Mouse (Mus musculus): Measurements from ENCODE around the gene Atp2b4. TPM values are rescaled to one million over a fixed set of nuclear protein-coding genes. Genes with fewer than 3 reads are reported as not detected.

Atp2b4 gene
- total and polyA plus RNA-seq, 2 experiments from 2014 or later, result 12.1 to 48.3 TPM

- 91% methylated on average over 15 of the region's 15 CpGs for whole genome bisulfite sequencing
- H3K27me3 ChIP-seq (ENCODE audit: insufficient read depth, low read length), result no peaks in the 10 kb centered on the region
- DNase-seq (ENCODE audit: low spot score) (no peak), ATAC-seq (ENCODE audit: low FRiP score) (no peak)
- H3K36me3 ChIP-seq (ENCODE audit: insufficient read depth, low read length), result no peaks in the 10 kb centered on the region
- no peak overlapping the region for H3K27ac ChIP-seq (ENCODE audit: low read depth, low read length)
- no peak overlapping the region for H3K4me3 ChIP-seq (ENCODE audit: low read depth, low read length)
- no peak overlapping the region for H3K9ac ChIP-seq (replicated peaks; ENCODE audit: low read length, poor library complexity, severe bottlenecking)
- no peak for TF ChIP-seq CTCF (IDR thresholded peaks at IDR 0.05)
- 0 out of 2 replicates have a peak, but pooled peaks cover 7% of the 10 kb centered on the region for H3K4me1 ChIP-seq (ENCODE audit: insufficient read depth, low read length)
- H3K9me3 ChIP-seq (ENCODE audit: low read length), result no peaks in the 10 kb centered on the region
- H3K4me2 ChIP-seq (ENCODE audit: low read depth, low read length, poor library complexity, severe bottlenecking), result no peak overlapping the region
Measured at GRCm38 (mm10) chr1:133841171-133841926, 40.5 kb upstream of the Atp2b4 start.

GRCm38 (mm10) chr1:133840530-133840929 lies 39.7 kb upstream of the Atp2b4 start:
- DNase-seq (ENCODE audit: low spot score) (peak; percentile 50), ATAC-seq (ENCODE audit: low FRiP score) (peak; percentile 48; the same call in 1 of the 2 replicates)
- TF ChIP-seq CTCF (IDR thresholded peaks at IDR 0.05), result no peak
- 0 out of 2 replicates have a peak, but pooled peaks cover 7% of the 10 kb centered on the region for H3K4me1 ChIP-seq (ENCODE audit: insufficient read depth, low read length)
- no peak overlapping the region for H3K4me2 ChIP-seq (ENCODE audit: low read depth, low read length, poor library complexity, severe bottlenecking)
- H3K4me3 ChIP-seq (ENCODE audit: low read depth, low read length), result no peak overlapping the region
- no peak overlapping the region for H3K9ac ChIP-seq (replicated peaks; ENCODE audit: low read length, poor library complexity, severe bottlenecking)
- no peaks in the 10 kb centered on the region for H3K27me3 ChIP-seq (ENCODE audit: insufficient read depth, low read length)
- WGBS, result 35% methylated on average over 12 of the region's 12 CpGs
- H3K27ac ChIP-seq (ENCODE audit: low read depth, low read length), result no peak overlapping the region
- no peaks in the 10 kb centered on the region for H3K36me3 ChIP-seq (ENCODE audit: insufficient read depth, low read length)
- H3K9me3 ChIP-seq (ENCODE audit: low read length), result no peaks in the 10 kb centered on the region

- peak; percentile 40 for DNase-seq (ENCODE audit: low spot score)
- 74% methylated on average over 6 of the region's 6 CpGs for WGBS
- no peak for ATAC-seq (ENCODE audit: low FRiP score)
- Histone ChIP-seq H3K9me3 (ENCODE audit: low read length) (no peaks in the 10 kb centered on the region), H3K4me1 (ENCODE audit: insufficient read depth, low read length) (no peaks in the 10 kb centered on the region), H3K36me3 (ENCODE audit: insufficient read depth, low read length) (no peaks in the 10 kb centered on the region), H3K9ac (replicated peaks; ENCODE audit: low read length, poor library complexity, severe bottlenecking) (no peak overlapping the region), H3K4me3 (ENCODE audit: low read depth, low read length) (no peak overlapping the region), H3K27me3 (ENCODE audit: insufficient read depth, low read length) (no peaks in the 10 kb centered on the region), H3K4me2 (ENCODE audit: low read depth, low read length, poor library complexity, severe bottlenecking) (no peak overlapping the region), H3K27ac (ENCODE audit: low read depth, low read length) (no peak overlapping the region)
- TF ChIP-seq CTCF (IDR thresholded peaks at IDR 0.05), result no peak
Measured at GRCm38 (mm10) chr1:133834309-133834708, 33.5 kb upstream of the Atp2b4 start.

GRCm38 (mm10) chr1:133832781-133833180 lies 31.9 kb upstream of the Atp2b4 start:
- Histone ChIP-seq H3K4me3 (ENCODE audit: low read depth, low read length) (no peak overlapping the region), H3K4me2 (ENCODE audit: low read depth, low read length, poor library complexity, severe bottlenecking) (no peak overlapping the region), H3K27ac (ENCODE audit: low read depth, low read length) (no peak overlapping the region), H3K9me3 (ENCODE audit: low read length) (no peaks in the 10 kb centered on the region), H3K4me1 (ENCODE audit: insufficient read depth, low read length) (no peaks in the 10 kb centered on the region), H3K9ac (replicated peaks; ENCODE audit: low read length, poor library complexity, severe bottlenecking) (no peak overlapping the region), H3K36me3 (ENCODE audit: insufficient read depth, low read length) (no peaks in the 10 kb centered on the region), H3K27me3 (ENCODE audit: insufficient read depth, low read length) (no peaks in the 10 kb centered on the region)
- TF ChIP-seq CTCF (IDR thresholded peaks at IDR 0.05), result no peak
- DNase-seq (ENCODE audit: low spot score), result no peak
- ATAC-seq (ENCODE audit: low FRiP score), result no peak
- 44% methylated on average over 3 of the region's 5 CpGs for WGBS

GRCm38 (mm10) chr1:133826193-133826592 lies 25.4 kb upstream of the Atp2b4 start:
- Histone ChIP-seq H3K9me3 (ENCODE audit: low read length) (no peaks in the 10 kb centered on the region), H3K4me3 (ENCODE audit: low read depth, low read length) (no peak overlapping the region), H3K36me3 (ENCODE audit: insufficient read depth, low read length) (no peaks in the 10 kb centered on the region), H3K27ac (ENCODE audit: low read depth, low read length) (no peak overlapping the region), H3K4me1 (ENCODE audit: insufficient read depth, low read length) (peaks cover 3% of the 10 kb centered on the region; the same call in 1 of the 2 replicates), H3K4me2 (ENCODE audit: low read depth, low read length, poor library complexity, severe bottlenecking) (no peak overlapping the region), H3K27me3 (ENCODE audit: insufficient read depth, low read length) (no peaks in the 10 kb centered on the region), H3K9ac (replicated peaks; ENCODE audit: low read length, poor library complexity, severe bottlenecking) (no peak overlapping the region)
- WGBS, result 61% methylated on average over 7 of the region's 7 CpGs
- TF ChIP-seq CTCF (IDR thresholded peaks at IDR 0.05), result no peak
- DNase-seq (ENCODE audit: low spot score) (no peak), ATAC-seq (ENCODE audit: low FRiP score) (no peak)

DNA sequence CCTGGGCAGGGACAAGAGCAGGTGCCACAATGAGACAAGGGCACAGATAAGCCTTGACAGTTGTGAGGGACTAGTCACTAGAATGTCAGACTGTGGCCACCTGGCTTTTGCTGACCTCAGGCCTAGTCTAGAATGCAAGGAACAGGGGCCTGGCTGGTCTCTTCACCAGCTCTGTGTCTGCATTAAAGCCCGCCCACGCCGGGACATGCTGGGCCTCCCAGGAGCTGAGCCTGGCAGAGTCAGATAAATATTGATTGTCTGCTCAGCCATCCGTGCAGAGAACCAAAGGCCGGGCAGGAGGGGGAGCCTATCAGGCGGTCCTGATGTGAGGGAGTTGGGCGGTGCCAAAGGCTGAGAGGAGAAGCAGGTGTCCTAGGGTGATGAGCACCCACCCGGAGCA lies 24.7 kb upstream of the Atp2b4 start:
- no peak overlapping the region for H3K27ac ChIP-seq (ENCODE audit: low read depth, low read length)
- H3K9ac ChIP-seq (replicated peaks; ENCODE audit: low read length, poor library complexity, severe bottlenecking), result no peak overlapping the region
- WGBS, result 14% methylated on average over 8 of the region's 8 CpGs
- no peak overlapping the region for H3K4me2 ChIP-seq (ENCODE audit: low read depth, low read length, poor library complexity, severe bottlenecking)
- peak; percentile 62 for DNase-seq (ENCODE audit: low spot score)
- no peak for ATAC-seq (ENCODE audit: low FRiP score)
- H3K4me1 ChIP-seq (ENCODE audit: insufficient read depth, low read length), result peaks cover 3% of the 10 kb centered on the region; the same call in 1 of the 2 replicates
- no peaks in the 10 kb centered on the region for H3K9me3 ChIP-seq (ENCODE audit: low read length)
- H3K36me3 ChIP-seq (ENCODE audit: insufficient read depth, low read length), result no peaks in the 10 kb centered on the region
- no peak overlapping the region for H3K4me3 ChIP-seq (ENCODE audit: low read depth, low read length)
- no peak for TF ChIP-seq CTCF (IDR thresholded peaks at IDR 0.05)
- no peaks in the 10 kb centered on the region for H3K27me3 ChIP-seq (ENCODE audit: insufficient read depth, low read length)

All from midbrain, postnatal 0 days (tissue).